Mouse (Mus musculus): ENCODE measurements around the gene Tmcc1. TPM values are rescaled to one million over a fixed set of nuclear protein-coding genes. Genes with fewer than 3 reads are reported as not detected.

The Tmcc1 gene
- polyA plus RNA-seq, 1 experiment from 2014 or later, result 9.4 TPM

- no peak overlapping the region for H3K4me3 ChIP-seq (ENCODE audit: low read depth, low read length)
- H3K9ac ChIP-seq (ENCODE audit: low read length), result no peak overlapping the region
- no peak for DNase-seq (ENCODE audit: low spot score)
- WGBS, result 36% methylated on average over 6 of the region's 6 CpGs
- peak overlapping the region; percentile 76 for H3K27ac ChIP-seq (replicated peaks)
- H3K4me2 ChIP-seq (replicated peaks; ENCODE audit: low read depth), result no peak overlapping the region
- no peaks in the 10 kb centered on the region for H3K9me3 ChIP-seq (ENCODE audit: control insufficient read depth, low read length)
- H3K36me3 ChIP-seq (ENCODE audit: control insufficient read depth, insufficient read depth, low read length), result no peaks in the 10 kb centered on the region
- H3K4me1 ChIP-seq (replicated peaks; ENCODE audit: control insufficient read depth, insufficient read depth), result peaks cover 3% of the 10 kb centered on the region
- TF ChIP-seq EP300 (optimal IDR thresholded peaks at IDR 0.05) (no peak), CTCF (IDR thresholded peaks at IDR 0.05; ENCODE audit: low read depth) (peak; percentile 68)
- no peaks in the 10 kb centered on the region; the same call in 1 of the 2 replicates for H3K27me3 ChIP-seq (ENCODE audit: control insufficient read depth, insufficient read depth, low read length)
- no peak; the same call in 1 of the 2 replicates for ATAC-seq (ENCODE audit: low FRiP score, low TSS enrichment)
These were observed 197.0 kb downstream of the Tmcc1 start for GRCm38 (mm10) chr6:115996171-115996851.

- Histone ChIP-seq H3K27me3 (ENCODE audit: control insufficient read depth, insufficient read depth, low read length) (no peaks in the 10 kb centered on the region; the same call in 1 of the 2 replicates), H3K27ac (replicated peaks) (peak overlapping the region; percentile 76), H3K4me3 (ENCODE audit: low read depth, low read length) (no peak overlapping the region), H3K36me3 (ENCODE audit: control insufficient read depth, insufficient read depth, low read length) (no peaks in the 10 kb centered on the region), H3K4me2 (replicated peaks; ENCODE audit: low read depth) (peak overlapping the region; percentile 81), H3K9ac (ENCODE audit: low read length) (no peak overlapping the region), H3K4me1 (replicated peaks; ENCODE audit: control insufficient read depth, insufficient read depth) (peaks cover 3% of the 10 kb centered on the region), H3K9me3 (ENCODE audit: control insufficient read depth, low read length) (no peaks in the 10 kb centered on the region)
- no peak for TF ChIP-seq CTCF (IDR thresholded peaks at IDR 0.05; ENCODE audit: low read depth)
- no peak for TF ChIP-seq EP300 (optimal IDR thresholded peaks at IDR 0.05)
- no peak for DNase-seq (ENCODE audit: low spot score)
- no peak for ATAC-seq (ENCODE audit: low FRiP score, low TSS enrichment)
- WGBS, result 56% methylated on average over 4 of the region's 4 CpGs
These were observed 197.8 kb downstream of the Tmcc1 start for GRCm38 (mm10) chr6:115995531-115995941.

GRCm38 (mm10) chr6:115994877-115995520, 198.3 kb downstream of the Tmcc1 start, which contains the start of gene Plxnd1:
Gene Plxnd1 (minus strand): TSS chr6:115995005.
- H3K36me3 ChIP-seq (ENCODE audit: control insufficient read depth, insufficient read depth, low read length), result no peaks in the 10 kb centered on the region
- H3K9me3 ChIP-seq (ENCODE audit: control insufficient read depth, low read length), result no peaks in the 10 kb centered on the region
- H3K27me3 ChIP-seq (ENCODE audit: control insufficient read depth, insufficient read depth, low read length), result no peaks in the 10 kb centered on the region; the same call in 1 of the 2 replicates
- peak within 1 kb of the TSS; percentile 60 for H3K4me3 ChIP-seq (ENCODE audit: low read depth, low read length)
- WGBS, result under 1% methylated on average over 28 of the region's 51 CpGs
- H3K4me2 ChIP-seq (replicated peaks; ENCODE audit: low read depth), result peak within 1 kb of the TSS; percentile 81
- H3K27ac ChIP-seq (replicated peaks), result peak within 1 kb of the TSS; percentile 84
- peak within 1 kb of the TSS; percentile 68 for H3K9ac ChIP-seq (ENCODE audit: low read length)
- ATAC-seq (ENCODE audit: low FRiP score, low TSS enrichment) (peak; percentile 88), DNase-seq (ENCODE audit: low spot score) (peak; percentile 94)
- TF ChIP-seq CTCF (IDR thresholded peaks at IDR 0.05; ENCODE audit: low read depth) (no peak), EP300 (optimal IDR thresholded peaks at IDR 0.05) (no peak)
- H3K4me1 ChIP-seq (replicated peaks; ENCODE audit: control insufficient read depth, insufficient read depth), result peaks cover 3% of the 10 kb centered on the region

- H3K9ac ChIP-seq (ENCODE audit: low read length), result peak overlapping the region; percentile 68
- H3K27me3 ChIP-seq (ENCODE audit: control insufficient read depth, insufficient read depth, low read length), result no peaks in the 10 kb centered on the region; the same call in 1 of the 2 replicates
- ATAC-seq (ENCODE audit: low FRiP score, low TSS enrichment) (peak; percentile 58; the same call in 1 of the 2 replicates), DNase-seq (ENCODE audit: low spot score) (peak; percentile 42)
- H3K4me2 ChIP-seq (replicated peaks; ENCODE audit: low read depth), result peak overlapping the region; percentile 81
- no peaks in the 10 kb centered on the region for H3K36me3 ChIP-seq (ENCODE audit: control insufficient read depth, insufficient read depth, low read length)
- H3K27ac ChIP-seq (replicated peaks), result peak overlapping the region; percentile 84
- no peak for TF ChIP-seq EP300 (optimal IDR thresholded peaks at IDR 0.05)
- no peak for TF ChIP-seq CTCF (IDR thresholded peaks at IDR 0.05; ENCODE audit: low read depth)
- H3K4me3 ChIP-seq (ENCODE audit: low read depth, low read length), result peak overlapping the region; percentile 60
- no peaks in the 10 kb centered on the region for H3K9me3 ChIP-seq (ENCODE audit: control insufficient read depth, low read length)
- under 1% methylated on average over 72 of the region's 93 CpGs for WGBS
- H3K4me1 ChIP-seq (replicated peaks; ENCODE audit: control insufficient read depth, insufficient read depth), result peaks cover 3% of the 10 kb centered on the region
These were observed 199.0 kb downstream of the Tmcc1 start for GRCm38 (mm10) chr6:115994146-115994876.

- Histone ChIP-seq H3K9me3 (ENCODE audit: control insufficient read depth, low read length) (no peaks in the 10 kb centered on the region), H3K9ac (ENCODE audit: low read length) (peak overlapping the region; percentile 68), H3K36me3 (ENCODE audit: control insufficient read depth, insufficient read depth, low read length) (no peaks in the 10 kb centered on the region), H3K4me3 (ENCODE audit: low read depth, low read length) (peak overlapping the region; percentile 60), H3K4me1 (replicated peaks; ENCODE audit: control insufficient read depth, insufficient read depth) (peaks cover 3% of the 10 kb centered on the region), H3K27ac (replicated peaks) (peak overlapping the region; percentile 53; the same call in 1 of the 2 replicates), H3K4me2 (replicated peaks; ENCODE audit: low read depth) (peak overlapping the region; percentile 81), H3K27me3 (ENCODE audit: control insufficient read depth, insufficient read depth, low read length) (no peaks in the 10 kb centered on the region; the same call in 1 of the 2 replicates)
- ATAC-seq (ENCODE audit: low FRiP score, low TSS enrichment) (no peak), DNase-seq (ENCODE audit: low spot score) (peak; percentile 39)
- no peak for TF ChIP-seq CTCF (IDR thresholded peaks at IDR 0.05; ENCODE audit: low read depth)
- 2% methylated on average over 86 of the region's 86 CpGs for WGBS
These were observed 199.7 kb downstream of the Tmcc1 start for GRCm38 (mm10) chr6:115993463-115994145.

Measured in stomach, postnatal 0 days (tissue).